Mouse (Mus musculus) left cerebral cortex, adult 8-10 months (tissue): Measurements from ENCODE around the gene Dlk2. TPM values are rescaled to one million over a fixed set of nuclear protein-coding genes. Genes with fewer than 3 reads are reported as not detected.

Experiments used
- DNase-seq, 2 experiments: peaks; one replicate each; pipeline ENCODE4 v3.0.0; 2022; ENCODE audit warnings: low spot score in 2 of 2
- total RNA-seq, 4 experiments: library from RNA; stranded (reverse); gene quantifications; 2 replicates each; pipeline ENCODE4 v1.2.4; 2022

Gene Dlk2
- total RNA-seq, 4 experiments from 2014 or later: 43.9 to 52.8 (median 50.2) TPM

GRCm38 (mm10) chr17:46315813-46316212 lies 18.6 kb downstream of the Dlk2 start:
- no peak for DNase-seq

GRCm38 (mm10) chr17:46320492-46320891 lies 23.3 kb downstream of the Dlk2 start:
- no peak for DNase-seq

DNA sequence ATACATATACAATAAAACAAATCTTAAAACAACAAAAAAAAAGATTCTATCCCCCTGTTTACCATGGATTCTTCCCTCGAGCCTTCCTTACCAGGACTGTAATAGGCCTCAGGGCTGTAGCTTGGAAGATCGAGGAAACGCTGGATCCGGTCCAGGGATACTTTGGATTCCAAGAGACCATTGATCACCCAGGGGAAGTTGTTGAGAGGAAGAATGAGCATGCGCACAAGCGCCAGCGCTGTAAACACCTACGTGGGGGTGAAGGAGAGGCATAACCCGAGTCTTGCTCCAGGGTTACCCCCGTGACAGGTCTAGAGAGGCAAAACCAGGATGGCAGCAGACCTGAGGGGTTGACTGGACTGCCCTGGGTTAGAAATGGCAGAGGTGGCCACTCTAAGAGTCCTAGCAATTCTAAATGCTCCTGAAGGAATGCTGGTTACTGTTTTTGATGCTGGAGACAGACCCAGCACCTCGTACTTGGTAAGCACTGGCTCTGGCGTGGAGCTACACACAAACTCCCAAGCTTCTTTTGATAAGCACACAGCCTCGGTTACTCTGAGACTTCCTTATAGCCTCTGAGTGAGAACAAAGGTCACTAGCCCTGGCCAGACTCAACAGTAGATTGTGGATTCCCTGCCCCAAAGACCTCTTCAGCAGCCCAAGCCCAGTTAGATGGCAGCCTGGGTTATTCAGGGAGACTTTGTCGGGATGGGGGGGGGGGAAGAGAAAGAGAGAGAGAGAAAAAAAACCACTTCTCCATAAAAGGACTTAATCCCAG lies 25.0 kb downstream of the Dlk2 start:
- no peak for DNase-seq

GRCm38 (mm10) chr17:46327413-46327905 lies 30.2 kb downstream of the Dlk2 start:
- DNase-seq: no peak

- DNase-seq: peak; percentile 89 to 92
Observed at GRCm38 (mm10) chr17:46327906-46328534, 30.8 kb downstream of the Dlk2 start, which contains the start of gene Abcc10. Gene Abcc10 (minus strand): TSS chr17:46328352.

DNA sequence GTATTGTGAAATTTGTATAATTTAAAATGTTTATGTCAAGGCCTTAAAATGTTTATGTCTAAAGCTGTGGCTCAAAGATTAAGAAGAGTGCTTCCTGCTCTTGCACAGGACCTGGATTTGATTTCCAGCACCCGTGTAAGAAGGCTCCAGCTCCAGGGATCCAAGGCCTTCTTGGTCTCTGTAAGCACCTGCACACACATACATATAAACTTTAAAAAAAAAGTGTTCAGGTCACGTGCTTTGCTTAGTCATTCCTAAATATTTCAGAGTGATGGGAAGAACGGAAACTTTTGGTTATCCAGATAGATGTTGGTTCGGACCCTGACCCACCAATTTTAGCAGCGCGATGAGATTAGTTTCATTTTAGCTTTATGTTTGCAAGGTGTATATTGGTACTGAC lies 31.5 kb downstream of the Dlk2 start:
- no peak for DNase-seq

DNA sequence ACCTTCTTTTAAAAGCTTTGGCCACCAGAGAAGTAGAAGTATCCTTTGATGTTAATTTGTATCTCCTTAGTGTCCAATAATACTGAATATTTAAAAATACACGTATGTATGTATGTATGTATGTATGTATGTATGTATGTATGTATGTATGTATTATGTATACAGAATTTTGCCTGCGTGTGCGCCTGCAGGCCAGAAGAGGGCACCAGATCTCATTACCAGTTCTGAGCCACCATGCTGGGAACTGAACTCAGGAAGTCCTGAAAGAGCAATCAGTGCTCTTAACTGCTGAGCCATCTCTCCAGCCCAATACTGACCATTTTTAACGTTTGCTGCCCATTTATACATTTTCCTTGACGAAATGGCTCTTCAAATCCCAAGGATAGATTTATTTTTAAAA lies 39.3 kb downstream of the Dlk2 start:
- no peak for DNase-seq

- no peak for DNase-seq
Observed at GRCm38 (mm10) chr17:46341208-46341607, 44.0 kb downstream of the Dlk2 start.

- no peak for DNase-seq
Observed at GRCm38 (mm10) chr17:46351026-46351700, 53.9 kb downstream of the Dlk2 start.

Other genes with a start within 250 kb of the Dlk2 start
- 10 to 100 TPM; 85.2 to 92.1 (median 89.0) TPM for gene Mrps18a, start 186.4 kb upstream of the Dlk2 start, total RNA-seq
- gene Rsph9, start 153.2 kb upstream of the Dlk2 start, total RNA-seq: 10 to 100 TPM; 17.8 to 21.3 (median 19.5) TPM
- 10 to 100 TPM; 13.0 to 15.8 (median 14.3) TPM for gene Mad2l1bp, start 143.9 kb upstream of the Dlk2 start, total RNA-seq
- 100 to 1,000 TPM in 3 of 4 experiments, 10 to 100 TPM in 1; 93.8 to 107 (median 103) TPM for gene Gtpbp2, start 136.4 kb upstream of the Dlk2 start, total RNA-seq
- 1 to 10 TPM; 5.3 to 7.8 (median 6.8) TPM for gene Polh, start 94.8 kb upstream of the Dlk2 start, total RNA-seq
- 10 to 100 TPM; 38.3 to 42.7 (median 41.8) TPM for gene Xpo5, start 94.6 kb upstream of the Dlk2 start, total RNA-seq
- gene Polr1c, start 49.4 kb upstream of the Dlk2 start, total RNA-seq: 10 to 100 TPM; 35.4 to 42.3 (median 40.2) TPM
- 10 to 100 TPM; 72.8 to 90.6 (median 79.7) TPM for gene Yipf3, start 49.3 kb upstream of the Dlk2 start, total RNA-seq
- gene Lrrc73, start 43.9 kb upstream of the Dlk2 start, total RNA-seq: 10 to 100 TPM; 50.2 to 55.0 (median 53.3) TPM
- 10 to 100 TPM; 37.5 to 43.9 (median 42.3) TPM for gene Tjap1, start 14.4 kb upstream of the Dlk2 start, total RNA-seq
- gene Abcc10, start 30.9 kb downstream of the Dlk2 start, total RNA-seq: 10 to 100 TPM in 2 of 4 experiments, 1 to 10 TPM in 2; 8.8 to 12.0 (median 10.4) TPM
- gene Zfp318, start 86.3 kb downstream of the Dlk2 start, total RNA-seq: 10 to 100 TPM; 56.7 to 67.4 (median 63.1) TPM
- gene Crip3, start 131.5 kb downstream of the Dlk2 start, total RNA-seq: 1 to 10 TPM; 2.0 to 3.0 (median 2.5) TPM
- gene Slc22a7, start 141.0 kb downstream of the Dlk2 start, total RNA-seq: under 1 TPM; 0.53 to 0.78 (median 0.66) TPM
- 100 to 1,000 TPM; 110 to 125 (median 119) TPM for gene Ttbk1, start 190.3 kb downstream of the Dlk2 start, total RNA-seq
- gene Dnph1, start 199.3 kb downstream of the Dlk2 start, total RNA-seq: 1 to 10 TPM; 3.0 to 5.4 (median 4.8) TPM
- gene Cul9, start 249.0 kb downstream of the Dlk2 start, total RNA-seq: 10 to 100 TPM; 62.1 to 68.2 (median 66.4) TPM